Mouse (Mus musculus): Measurements from ENCODE around the gene Plxdc2. TPM values are rescaled to one million over a fixed set of nuclear protein-coding genes. Genes with fewer than 3 reads are reported as not detected.

Gene Plxdc2
- polyA plus RNA-seq, 1 experiment from 2014 or later: 28.4 TPM

DNA sequence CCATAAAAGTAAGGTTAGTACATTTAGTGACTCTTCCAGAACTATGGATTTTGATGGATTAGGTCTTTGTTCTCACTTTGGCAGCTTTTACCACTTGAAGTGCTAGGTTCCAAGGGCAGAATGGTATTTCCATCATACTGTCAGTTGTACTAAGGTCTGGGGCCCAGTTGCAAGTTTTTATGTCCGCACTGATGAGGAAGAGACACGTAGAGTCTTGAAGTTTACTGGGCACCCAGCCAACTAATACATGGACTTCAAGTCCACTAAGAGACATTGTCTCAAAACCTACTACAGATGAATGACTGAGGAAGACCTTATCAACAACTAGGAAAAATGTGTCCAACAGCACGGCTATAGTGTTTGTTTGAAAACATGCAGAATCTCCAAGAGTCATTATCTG, 242.1 kb downstream of the Plxdc2 start:
- H3K4me1 ChIP-seq (replicated peaks): no peaks in the 10 kb centered on the region
- H3K27me3 ChIP-seq: no peaks in the 10 kb centered on the region

GRCm38 (mm10) chr2:16604291-16604690, 248.2 kb downstream of the Plxdc2 start:
- H3K27me3 ChIP-seq: no peaks in the 10 kb centered on the region
- H3K27ac ChIP-seq (replicated peaks): no peak overlapping the region
- H3K4me2 ChIP-seq: no peak overlapping the region
- WGBS: 87% methylated on average over 3 of the region's 3 CpGs
- H3K9me3 ChIP-seq: no peaks in the 10 kb centered on the region
- H3K9ac ChIP-seq: no peak overlapping the region
- peaks cover 4% of the 10 kb centered on the region; the same call in 1 of the 2 replicates for H3K4me1 ChIP-seq (replicated peaks)
- no peak overlapping the region for H3K4me3 ChIP-seq
- H3K36me3 ChIP-seq: no peaks in the 10 kb centered on the region
- ATAC-seq (ENCODE audit: low read depth): no peak

More for the DNA sequence above, 242.1 kb downstream of the Plxdc2 start:
- Histone ChIP-seq H3K9ac (no peak overlapping the region), H3K4me3 (no peak overlapping the region), H3K36me3 (no peaks in the 10 kb centered on the region), H3K4me2 (no peak overlapping the region), H3K9me3 (no peaks in the 10 kb centered on the region), H3K27ac (replicated peaks) (no peak overlapping the region)
- no peak for ATAC-seq (ENCODE audit: low read depth)
- WGBS: 70% methylated on average over 3 of the region's 3 CpGs

DNA sequence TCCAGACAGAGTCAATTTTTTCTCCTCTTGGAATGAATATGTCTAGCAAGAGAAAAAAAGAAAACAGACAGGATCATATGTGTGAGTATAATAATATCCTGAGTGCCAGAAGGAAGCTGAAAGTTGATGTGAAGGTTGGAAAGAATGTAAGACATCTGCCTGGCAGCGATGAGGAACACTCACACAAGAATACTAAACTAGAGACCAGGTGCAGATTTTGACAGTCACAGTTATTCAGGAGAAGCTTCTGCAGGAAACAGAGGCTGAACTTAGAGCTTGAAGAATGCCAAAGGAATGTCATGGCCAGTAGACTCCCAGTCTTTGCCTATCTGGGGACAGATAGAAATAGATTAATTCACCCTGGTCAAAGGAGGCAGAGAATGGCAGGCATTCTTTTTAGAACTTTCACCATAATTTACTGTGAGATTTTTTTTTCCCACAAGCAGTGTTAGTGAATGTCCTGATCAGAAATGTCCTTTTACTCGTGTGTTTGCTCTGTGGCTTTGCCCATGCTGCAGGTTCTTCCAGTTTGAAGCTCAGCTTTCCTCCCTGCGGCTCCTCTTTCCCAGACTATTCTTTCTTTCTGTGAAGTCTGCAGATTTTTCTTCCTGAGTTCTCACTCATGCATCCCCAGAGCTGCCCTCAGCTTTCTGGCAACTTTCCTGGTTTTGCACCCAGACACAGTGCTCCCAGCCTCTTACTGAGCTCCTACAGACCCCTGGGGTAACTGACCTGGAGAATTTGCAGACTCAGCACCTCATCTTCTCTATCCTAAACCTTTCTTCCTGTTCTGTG, 251.9 kb downstream of the Plxdc2 start:
- no peak for ATAC-seq (ENCODE audit: low read depth)
- Histone ChIP-seq H3K4me3 (no peak overlapping the region), H3K4me1 (replicated peaks) (peaks cover 4% of the 10 kb centered on the region; the same call in 1 of the 2 replicates), H3K4me2 (no peak overlapping the region), H3K36me3 (no peaks in the 10 kb centered on the region), H3K9me3 (no peaks in the 10 kb centered on the region), H3K9ac (no peak overlapping the region), H3K27me3 (no peaks in the 10 kb centered on the region), H3K27ac (replicated peaks) (no peak overlapping the region)
- WGBS: 52% methylated on average over 3 of the region's 3 CpGs

DNA sequence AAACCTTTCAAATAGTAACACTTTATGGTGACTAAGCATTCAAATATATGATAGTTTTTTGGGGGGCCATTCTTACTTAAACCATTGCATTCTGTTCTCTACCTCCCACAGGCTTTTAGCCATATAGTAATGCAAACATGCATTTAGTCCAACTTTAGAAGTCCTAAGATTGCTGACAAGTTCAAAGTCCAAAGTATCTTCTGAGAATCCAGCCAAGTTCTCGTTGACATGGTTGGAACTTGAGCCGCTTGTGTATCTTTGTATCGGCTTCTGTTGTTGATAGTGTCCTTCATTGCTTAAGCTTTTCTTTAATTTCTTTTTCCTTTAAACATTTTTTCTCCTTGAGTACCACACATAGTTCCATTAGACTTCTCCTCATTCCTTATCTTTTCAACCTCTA, 286.0 kb downstream of the Plxdc2 start:
- no peaks in the 10 kb centered on the region for H3K4me1 ChIP-seq (replicated peaks)
- H3K4me2 ChIP-seq: no peak overlapping the region
- no peak for ATAC-seq (ENCODE audit: low read depth)
- no peak overlapping the region for H3K4me3 ChIP-seq
- 0 out of 2 replicates have a peak, but pooled peaks cover 5% of the 10 kb centered on the region for H3K9me3 ChIP-seq
- no peak overlapping the region for H3K27ac ChIP-seq (replicated peaks)
- H3K9ac ChIP-seq: no peak overlapping the region
- H3K27me3 ChIP-seq: no peaks in the 10 kb centered on the region
- over 99% methylated on average over 3 of the region's 3 CpGs for WGBS
- H3K36me3 ChIP-seq: no peaks in the 10 kb centered on the region

GRCm38 (mm10) chr2:16651713-16652112, 295.6 kb downstream of the Plxdc2 start:
- H3K4me3 ChIP-seq: no peak overlapping the region
- no peak overlapping the region for H3K4me2 ChIP-seq
- no peak for ATAC-seq (ENCODE audit: low read depth)
- no peaks in the 10 kb centered on the region for H3K4me1 ChIP-seq (replicated peaks)
- WGBS: 87% methylated on average over 2 of the region's 2 CpGs
- no peaks in the 10 kb centered on the region for H3K27me3 ChIP-seq
- H3K9me3 ChIP-seq: no peaks in the 10 kb centered on the region
- H3K27ac ChIP-seq (replicated peaks): no peak overlapping the region
- H3K9ac ChIP-seq: no peak overlapping the region
- no peaks in the 10 kb centered on the region for H3K36me3 ChIP-seq

GRCm38 (mm10) chr2:16664516-16664915, 308.4 kb downstream of the Plxdc2 start:
- ATAC-seq (ENCODE audit: low read depth): no peak

DNA sequence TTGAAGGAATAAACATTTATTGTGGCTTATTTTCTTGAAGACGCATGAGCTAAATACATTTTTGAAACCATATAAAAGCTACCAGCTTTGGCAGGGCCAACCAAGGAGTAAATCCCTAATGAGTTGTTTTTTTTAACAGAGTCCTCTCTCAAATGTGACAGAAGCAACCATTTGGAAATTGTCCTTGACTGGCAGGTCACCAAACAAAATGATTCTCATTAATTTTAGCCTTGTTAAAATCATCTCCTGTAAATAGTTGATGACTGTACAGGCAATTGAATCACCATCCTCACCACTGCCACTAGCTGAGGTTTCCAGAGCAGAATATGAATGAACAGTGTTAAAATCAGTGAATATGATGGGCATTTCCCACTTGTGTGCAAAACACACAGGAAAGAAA, 312.3 kb downstream of the Plxdc2 start:
- WGBS: 99% methylated on average over 1 of the region's 1 CpGs
- Histone ChIP-seq H3K9me3 (no peaks in the 10 kb centered on the region), H3K4me1 (replicated peaks) (no peaks in the 10 kb centered on the region), H3K27me3 (no peaks in the 10 kb centered on the region), H3K27ac (replicated peaks) (no peak overlapping the region), H3K4me3 (no peak overlapping the region), H3K36me3 (no peaks in the 10 kb centered on the region), H3K4me2 (no peak overlapping the region), H3K9ac (no peak overlapping the region)
- ATAC-seq (ENCODE audit: low read depth): no peak

More at GRCm38 (mm10) chr2:16664516-16664915, 308.4 kb downstream of the Plxdc2 start:
- Histone ChIP-seq H3K4me3 (no peak overlapping the region), H3K4me1 (replicated peaks) (no peaks in the 10 kb centered on the region), H3K9me3 (no peaks in the 10 kb centered on the region), H3K9ac (no peak overlapping the region), H3K36me3 (no peaks in the 10 kb centered on the region), H3K27ac (replicated peaks) (no peak overlapping the region), H3K4me2 (no peak overlapping the region), H3K27me3 (no peaks in the 10 kb centered on the region)
- WGBS: 14% methylated on average over 1 of the region's 1 CpGs

- 94% methylated on average over 3 of the region's 3 CpGs for WGBS
These were observed 326.8 kb downstream of the Plxdc2 start for GRCm38 (mm10) chr2:16682905-16683304.

DNA sequence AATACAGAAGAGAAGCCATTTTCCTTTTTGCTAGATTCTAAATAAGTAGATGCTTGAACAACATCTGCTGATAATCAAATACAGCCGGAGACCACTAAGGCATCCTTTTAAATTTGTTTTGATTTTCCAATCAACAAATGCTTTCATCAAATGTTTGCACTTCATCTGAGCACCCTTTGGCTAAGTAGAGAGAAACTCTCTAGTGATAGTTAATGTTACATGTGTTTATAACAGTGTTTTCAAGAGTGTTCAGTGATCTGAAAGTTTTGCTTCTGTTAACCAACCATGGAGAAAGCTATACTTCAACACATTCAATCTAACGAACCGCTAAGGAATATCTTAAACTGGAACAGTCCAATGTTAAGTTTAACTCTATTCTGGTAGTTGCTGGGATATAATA, 327.6 kb downstream of the Plxdc2 start:
- Histone ChIP-seq H3K4me2 (no peak overlapping the region), H3K4me1 (replicated peaks) (no peaks in the 10 kb centered on the region), H3K27me3 (no peaks in the 10 kb centered on the region), H3K36me3 (no peaks in the 10 kb centered on the region), H3K27ac (replicated peaks) (no peak overlapping the region), H3K9me3 (no peaks in the 10 kb centered on the region), H3K9ac (no peak overlapping the region), H3K4me3 (no peak overlapping the region)
- ATAC-seq (ENCODE audit: low read depth): no peak
- WGBS: 93% methylated on average over 3 of the region's 3 CpGs

More at GRCm38 (mm10) chr2:16682905-16683304, 326.8 kb downstream of the Plxdc2 start:
- no peaks in the 10 kb centered on the region for H3K36me3 ChIP-seq
- H3K27me3 ChIP-seq: no peaks in the 10 kb centered on the region
- no peaks in the 10 kb centered on the region for H3K4me1 ChIP-seq (replicated peaks)
- H3K4me3 ChIP-seq: no peak overlapping the region
- no peak for ATAC-seq (ENCODE audit: low read depth)
- H3K9me3 ChIP-seq: no peaks in the 10 kb centered on the region
- no peak overlapping the region for H3K27ac ChIP-seq (replicated peaks)
- no peak overlapping the region for H3K4me2 ChIP-seq
- no peak overlapping the region for H3K9ac ChIP-seq

DNA sequence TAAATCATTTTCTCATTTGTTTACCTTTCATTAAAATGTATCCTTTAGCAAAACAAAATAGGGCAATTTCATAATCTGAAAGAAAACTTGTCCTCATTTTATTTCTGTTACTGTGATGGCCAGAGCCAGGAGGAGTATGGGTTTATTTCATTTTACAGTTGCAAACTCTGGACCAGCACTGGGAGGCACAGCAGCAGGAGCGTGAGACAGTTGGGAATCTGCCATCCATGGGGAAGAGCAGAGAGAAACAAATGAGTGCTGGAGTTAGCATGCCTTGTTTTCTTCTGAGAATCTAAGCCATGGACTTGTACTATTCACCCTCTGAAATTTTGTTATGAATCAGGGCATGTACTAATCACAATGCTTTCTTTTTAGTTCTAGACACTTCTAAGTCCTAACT, 328.4 kb downstream of the Plxdc2 start:
- Histone ChIP-seq H3K4me1 (replicated peaks) (no peaks in the 10 kb centered on the region), H3K9ac (no peak overlapping the region), H3K27ac (replicated peaks) (no peak overlapping the region), H3K27me3 (no peaks in the 10 kb centered on the region), H3K4me2 (no peak overlapping the region), H3K4me3 (no peak overlapping the region), H3K9me3 (no peaks in the 10 kb centered on the region), H3K36me3 (no peaks in the 10 kb centered on the region)
- WGBS: 89% methylated on average over 1 of the region's 1 CpGs
- ATAC-seq (ENCODE audit: low read depth): no peak

GRCm38 (mm10) chr2:16696390-16696789, 340.3 kb downstream of the Plxdc2 start:
- Histone ChIP-seq H3K4me2 (no peak overlapping the region), H3K27ac (replicated peaks) (no peak overlapping the region), H3K4me1 (replicated peaks) (no peaks in the 10 kb centered on the region), H3K4me3 (no peak overlapping the region), H3K9ac (no peak overlapping the region), H3K36me3 (no peaks in the 10 kb centered on the region), H3K9me3 (no peaks in the 10 kb centered on the region), H3K27me3 (no peaks in the 10 kb centered on the region)
- no peak for ATAC-seq (ENCODE audit: low read depth)
- WGBS: 71% methylated on average over 2 of the region's 2 CpGs

GRCm38 (mm10) chr2:16697181-16697580, 341.1 kb downstream of the Plxdc2 start:
- no peaks in the 10 kb centered on the region for H3K9me3 ChIP-seq
- no peak overlapping the region for H3K4me2 ChIP-seq
- no peaks in the 10 kb centered on the region for H3K27me3 ChIP-seq
- WGBS: 76% methylated on average over 5 of the region's 5 CpGs
- no peak for ATAC-seq (ENCODE audit: low read depth)
- no peak overlapping the region for H3K9ac ChIP-seq
- no peaks in the 10 kb centered on the region for H3K4me1 ChIP-seq (replicated peaks)
- no peaks in the 10 kb centered on the region for H3K36me3 ChIP-seq
- H3K4me3 ChIP-seq: no peak overlapping the region
- no peak overlapping the region for H3K27ac ChIP-seq (replicated peaks)

DNA sequence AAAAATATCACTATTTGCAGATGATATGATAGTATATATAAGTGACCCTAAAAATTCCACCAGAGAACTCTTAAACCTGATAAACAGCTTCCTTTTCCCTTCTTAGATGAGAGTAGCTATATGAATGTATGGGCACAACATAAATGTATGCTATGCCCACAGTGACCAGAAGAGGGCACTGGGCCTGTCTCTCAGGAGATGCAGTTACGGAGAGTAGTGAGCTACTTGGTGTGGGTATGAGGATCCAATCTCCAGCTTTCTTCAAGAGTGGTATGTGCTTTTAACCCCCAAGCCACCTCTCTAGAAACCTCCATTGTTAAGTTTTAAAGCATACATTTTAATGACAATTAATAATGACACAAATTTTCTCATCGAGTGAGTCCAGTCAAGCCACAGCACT, 350.1 kb downstream of the Plxdc2 start:
- 88% methylated on average over 2 of the region's 2 CpGs for WGBS
- ATAC-seq (ENCODE audit: low read depth): no peak
- no peak overlapping the region for H3K4me3 ChIP-seq
- no peak overlapping the region for H3K4me2 ChIP-seq
- no peaks in the 10 kb centered on the region for H3K36me3 ChIP-seq
- H3K27ac ChIP-seq (replicated peaks): no peak overlapping the region
- no peak overlapping the region for H3K9ac ChIP-seq
- H3K9me3 ChIP-seq: no peaks in the 10 kb centered on the region
- no peaks in the 10 kb centered on the region for H3K4me1 ChIP-seq (replicated peaks)
- H3K27me3 ChIP-seq: no peaks in the 10 kb centered on the region
